Mouse (Mus musculus) stomach, postnatal 0 days (tissue): ENCODE measurements around the gene Eif4ebp2. TPM values are rescaled to one million over a fixed set of nuclear protein-coding genes. Genes with fewer than 3 reads are reported as not detected.

Experiments
- ATAC-seq: fragments of 200-750 bp; cut with Nextera tagmentation; 2 replicates; pipeline ENCODE4 v1.8.0; 2017; ENCODE audit not compliant: low FRiP score, low TSS enrichment
- DNase-seq: peaks from one replicate; pipeline ENCODE4 v3.0.0-alpha.2; 2016; ENCODE audit warnings: low spot score
- H3K27ac ChIP-seq: fragments of 300-500 bp; sonication (generic); replicated peaks from 2 replicates; pipeline ENCODE4 v1.5.1; 2014; ENCODE audit warnings: mild to moderate bottlenecking, control low read depth
- H3K27me3 ChIP-seq: fragments of 300-500 bp; sonication (generic); 2 replicates; pipeline ENCODE4 v1.6.1; 2014; ENCODE audit warnings: low read length; ENCODE audit not compliant: control insufficient read depth, insufficient read depth
- H3K36me3 ChIP-seq: fragments of 300-500 bp; sonication (generic); 2 replicates; pipeline ENCODE4 v1.6.1; 2014; ENCODE audit warnings: low read length, mixed read lengths; ENCODE audit not compliant: control insufficient read depth, insufficient read depth
- H3K4me1 ChIP-seq: fragments of 300-500 bp; sonication (generic); replicated peaks from 2 replicates; pipeline ENCODE4 v1.6.1; 2014; ENCODE audit warnings: antibody characterized with exemption; ENCODE audit not compliant: control insufficient read depth, insufficient read depth
- H3K4me2 ChIP-seq: fragments of 300-500 bp; sonication (generic); replicated peaks from 2 replicates; pipeline ENCODE4 v1.6.1; 2014; ENCODE audit warnings: low read depth, mild to moderate bottlenecking, control low read depth, moderate library complexity
- H3K4me3 ChIP-seq: fragments of 300-500 bp; sonication (generic); 2 replicates; pipeline ENCODE4 v1.5.1; 2014; ENCODE audit warnings: low read depth, low read length, control low read depth
- H3K9ac ChIP-seq: fragments of 300-500 bp; sonication (generic); 2 replicates; pipeline ENCODE4 v1.6.1; 2014; ENCODE audit warnings: mild to moderate bottlenecking, low read length, control low read depth, mixed read lengths
- H3K9me3 ChIP-seq: fragments of 300-500 bp; sonication (generic); 2 replicates; pipeline ENCODE4 v1.6.1; 2016; ENCODE audit warnings: low read length; ENCODE audit not compliant: control insufficient read depth
- CTCF ChIP-seq: IDR thresholded peaks from 2 replicates; pipeline ENCODE4 v1.5.1; 2016; ENCODE audit warnings: antibody characterized with exemption, low read depth, mild to moderate bottlenecking, moderate library complexity
- EP300 ChIP-seq: optimal IDR thresholded peaks from 2 replicates; pipeline ENCODE3; 2016; ENCODE audit warnings: antibody characterized with exemption
- WGBS: fragments of 180-500 bp; shearing (Covaris S2); extraction: QIAGEN DNeasy Blood & Tissue Kit; methylation state at CpG from one replicate; pipeline ENCODE4 v1.1.7; 2014; 5-methylcytosine and 5-hydroxymethylcytosine counted together
- polyA plus RNA-seq: library from polyadenylated mRNA; unstranded; fragments of >200 nt; fragmentation: Nextera tagmentation; extraction: Ambion mirVana; gene quantifications from 2 replicates; pipeline ENCODE4 v1.2.1, GENCODE M21; 2015

Eif4ebp2 gene
- polyA plus RNA-seq, 1 experiment from 2014 or later: 47.7 TPM

DNA sequence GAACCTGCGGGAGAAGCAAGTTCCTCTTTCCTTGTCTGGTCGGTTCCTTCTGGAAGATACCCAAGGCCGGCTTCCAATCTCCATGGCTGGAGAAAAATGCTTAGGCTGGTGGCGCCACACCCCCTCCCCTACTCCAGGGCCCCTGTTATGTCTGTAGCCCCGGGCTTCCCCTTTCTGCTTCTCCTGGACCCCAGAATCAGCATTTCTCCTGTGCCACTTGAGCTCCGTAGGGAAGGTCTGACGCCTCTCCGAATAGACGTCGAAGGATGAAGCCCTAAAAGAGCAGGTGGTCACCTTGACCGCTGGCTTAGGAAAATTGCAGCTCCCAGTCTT lies 68.8 kb downstream of the Eif4ebp2 start:
- DNase-seq (no peak), ATAC-seq (peak; percentile 24)
- TF ChIP-seq EP300: no peak
- no peak for TF ChIP-seq CTCF
- Histone ChIP-seq H3K36me3 (no peaks in the 10 kb centered on the region; the same call in 1 of the 2 replicates), H3K9ac (peak overlapping the region; percentile 71), H3K9me3 (no peaks in the 10 kb centered on the region), H3K27me3 (no peaks in the 10 kb centered on the region), H3K4me3 (peak overlapping the region; percentile 66), H3K4me2 (peak overlapping the region; percentile 93), H3K4me1 (peaks cover 12% of the 10 kb centered on the region), H3K27ac (no peak overlapping the region)
- 8% methylated on average over 11 of the region's 11 CpGs for WGBS

DNA sequence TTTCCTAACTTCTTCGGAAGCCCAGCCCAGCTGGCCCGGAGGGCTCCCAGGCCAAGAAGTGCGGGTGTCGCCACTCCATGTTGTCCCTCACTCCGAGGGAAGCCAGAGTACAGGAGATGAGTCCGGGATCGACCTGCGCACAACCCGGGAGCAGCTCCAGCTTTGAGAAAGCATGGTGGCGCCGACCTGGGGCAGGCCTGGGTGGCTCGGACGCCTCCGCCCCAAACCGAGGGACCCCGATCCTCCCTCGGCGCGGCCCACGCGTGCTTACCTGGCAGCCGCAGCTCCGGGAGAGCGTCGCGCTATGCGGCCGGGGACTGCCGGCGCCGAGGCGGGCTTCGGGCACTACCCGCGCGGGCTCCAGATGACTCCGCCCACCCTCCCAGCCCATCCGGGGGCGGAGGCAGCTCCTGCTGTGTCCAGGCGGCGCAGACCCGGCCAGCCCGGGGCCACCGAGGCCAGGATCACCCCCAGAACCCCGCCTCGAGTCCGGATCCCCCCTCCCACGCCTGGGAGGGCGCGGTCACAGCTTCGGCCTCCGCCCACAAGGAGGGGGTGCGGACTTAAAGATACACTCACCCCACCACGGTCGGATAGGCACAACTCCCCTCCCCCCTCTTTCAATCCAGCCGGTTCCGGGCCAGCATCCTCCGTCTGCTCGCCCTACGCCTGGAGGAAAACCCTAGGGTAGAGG lies 69.3 kb downstream of the Eif4ebp2 start, which contains the start of gene Pald1:
Pald1 (minus strand) TSS at position 510 of the 694 bp plus-strand sequence.
- Histone ChIP-seq H3K27ac (peak within 1 kb of the TSS; percentile 49), H3K4me3 (peak within 1 kb of the TSS; percentile 66), H3K9me3 (no peaks in the 10 kb centered on the region), H3K36me3 (no peaks in the 10 kb centered on the region; the same call in 1 of the 2 replicates), H3K4me1 (peaks cover 12% of the 10 kb centered on the region), H3K4me2 (peak within 1 kb of the TSS; percentile 93), H3K27me3 (no peaks in the 10 kb centered on the region), H3K9ac (peak within 1 kb of the TSS; percentile 71)
- TF ChIP-seq EP300 (no peak), CTCF (peak; percentile 5; the same call in 1 of the 2 replicates)
- WGBS: under 1% methylated on average over 59 of the region's 60 CpGs
- peak; percentile 78 for ATAC-seq
- DNase-seq: peak; percentile 79

DNA sequence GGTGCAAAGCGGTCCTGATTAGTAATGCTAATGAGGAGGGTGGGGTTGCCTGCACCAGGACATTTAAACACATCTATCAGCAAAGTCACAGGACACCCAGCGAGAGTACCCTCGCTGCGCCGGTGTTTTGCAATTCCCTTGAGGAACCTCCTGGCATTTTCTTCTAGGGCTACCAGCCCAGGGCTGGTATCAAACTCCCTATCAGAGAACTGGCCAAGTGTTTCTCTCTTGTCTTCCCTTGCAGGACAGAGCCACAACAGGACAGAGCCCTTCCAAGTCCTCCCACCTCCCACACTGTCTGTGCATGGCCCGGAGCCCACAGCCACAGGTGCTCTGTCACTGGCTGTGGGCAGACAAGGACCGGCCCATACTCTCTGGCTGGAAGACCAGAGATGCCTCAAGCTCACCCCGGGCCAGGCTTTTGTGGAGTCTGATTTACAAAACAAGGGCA lies 70.2 kb downstream of the Eif4ebp2 start:
- peaks cover 12% of the 10 kb centered on the region for H3K4me1 ChIP-seq
- peak overlapping the region; percentile 71 for H3K9ac ChIP-seq
- TF ChIP-seq EP300 (no peak), CTCF (no peak)
- 10% methylated on average over 8 of the region's 8 CpGs for WGBS
- no peaks in the 10 kb centered on the region for H3K27me3 ChIP-seq
- no peak overlapping the region for H3K27ac ChIP-seq
- peak overlapping the region; percentile 93 for H3K4me2 ChIP-seq
- no peak for DNase-seq
- no peaks in the 10 kb centered on the region for H3K9me3 ChIP-seq
- peak overlapping the region; percentile 66 for H3K4me3 ChIP-seq
- no peaks in the 10 kb centered on the region; the same call in 1 of the 2 replicates for H3K36me3 ChIP-seq
- no peak for ATAC-seq

DNA sequence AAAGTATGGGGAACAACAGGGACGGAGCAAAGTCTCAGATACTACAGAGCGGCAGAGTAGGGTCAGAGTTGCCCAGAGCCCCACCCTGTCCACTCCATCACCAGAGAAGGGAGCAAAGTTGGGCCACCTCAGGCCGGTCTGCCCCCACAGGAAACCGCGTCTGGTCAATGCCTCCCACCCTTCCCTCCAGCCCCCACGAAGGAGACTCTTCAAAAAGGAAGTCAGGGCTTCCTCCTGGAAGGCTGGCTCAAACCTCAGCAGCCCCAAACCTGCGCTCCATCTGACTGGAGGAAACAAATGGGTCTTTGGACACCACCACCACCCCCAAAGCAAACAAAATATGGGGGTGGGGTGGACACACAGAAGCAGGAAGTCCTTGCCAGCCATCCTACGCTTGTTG lies 70.6 kb downstream of the Eif4ebp2 start:
- DNase-seq (no peak), ATAC-seq (no peak)
- TF ChIP-seq CTCF (no peak), EP300 (no peak)
- H3K36me3 ChIP-seq: no peaks in the 10 kb centered on the region; the same call in 1 of the 2 replicates
- H3K9ac ChIP-seq: peak overlapping the region; percentile 71; the same call in 1 of the 2 replicates
- peaks cover 12% of the 10 kb centered on the region for H3K4me1 ChIP-seq
- WGBS: 23% methylated on average over 8 of the region's 8 CpGs
- peak overlapping the region; percentile 93 for H3K4me2 ChIP-seq
- H3K27ac ChIP-seq: no peak overlapping the region
- no peaks in the 10 kb centered on the region for H3K9me3 ChIP-seq
- H3K4me3 ChIP-seq: peak overlapping the region; percentile 66
- H3K27me3 ChIP-seq: no peaks in the 10 kb centered on the region

DNA sequence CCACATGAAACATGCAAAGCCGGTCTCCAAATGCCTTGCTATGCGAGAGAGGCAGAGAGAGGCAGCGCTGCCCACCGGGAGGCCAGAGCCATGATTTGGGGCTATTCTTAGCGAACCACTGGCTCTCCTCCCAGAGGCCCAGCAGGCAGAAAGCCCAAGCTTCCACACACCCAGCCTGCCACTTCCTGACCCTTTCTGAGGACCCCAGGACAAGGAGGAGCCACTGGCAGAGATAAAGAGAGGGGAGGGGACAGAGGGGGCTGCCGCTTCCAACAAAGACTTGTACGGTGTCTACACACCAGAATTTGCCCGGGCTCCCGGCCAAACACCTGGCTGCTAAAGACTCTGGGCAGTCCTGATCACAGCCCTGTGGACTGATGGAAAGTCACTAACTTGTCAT lies 72.3 kb downstream of the Eif4ebp2 start:
- Histone ChIP-seq H3K4me1 (peaks cover 12% of the 10 kb centered on the region), H3K4me2 (peak overlapping the region; percentile 31; the same call in 1 of the 2 replicates), H3K27ac (peak overlapping the region; percentile 49), H3K27me3 (no peaks in the 10 kb centered on the region), H3K4me3 (no peak overlapping the region), H3K9me3 (no peaks in the 10 kb centered on the region), H3K36me3 (no peaks in the 10 kb centered on the region; the same call in 1 of the 2 replicates), H3K9ac (no peak overlapping the region)
- ATAC-seq: no peak
- 19% methylated on average over 9 of the region's 9 CpGs for WGBS
- DNase-seq: no peak
- TF ChIP-seq CTCF (no peak), EP300 (no peak)
